Mouse (Mus musculus) embryonic facial prominence, embryonic 14.5 days (tissue): ENCODE measurements around the gene Stag1. TPM values are rescaled to one million over a fixed set of nuclear protein-coding genes. Genes with fewer than 3 reads are reported as not detected.

Source experiments
- ATAC-seq: fragments of 200-750 bp; cut with Nextera tagmentation; 2 replicates; pipeline ENCODE4 v1.8.0; 2017; ENCODE audit warnings: low read depth, moderate number of reproducible peaks, moderate TSS enrichment
- DNase-seq: peaks from one replicate; pipeline ENCODE4 v3.0.0-alpha.2; 2015; ENCODE audit warnings: low spot score
- H3K27ac ChIP-seq: fragments of 300-500 bp; sonication (generic); replicated peaks from 2 replicates; pipeline ENCODE4 v1.5.1; 2014; ENCODE audit warnings: low read depth, mild to moderate bottlenecking, low read length, moderate library complexity
- H3K27me3 ChIP-seq: fragments of 300-500 bp; sonication (generic); replicated peaks from 2 replicates; pipeline ENCODE4 v1.6.1; 2014; ENCODE audit warnings: low read length; ENCODE audit not compliant: control insufficient read depth, insufficient read depth
- H3K36me3 ChIP-seq: fragments of 300-500 bp; sonication (generic); 2 replicates; pipeline ENCODE4 v1.6.1; 2014; ENCODE audit warnings: low read length, mixed read lengths; ENCODE audit not compliant: control insufficient read depth, insufficient read depth
- H3K4me1 ChIP-seq: fragments of 300-500 bp; sonication (generic); 2 replicates; pipeline ENCODE4 v1.6.1; 2014; ENCODE audit warnings: antibody characterized with exemption, low read length; ENCODE audit not compliant: control insufficient read depth, insufficient read depth
- H3K4me2 ChIP-seq: fragments of 300-500 bp; sonication (generic); 2 replicates; pipeline ENCODE4 v1.6.1; 2014; ENCODE audit warnings: low read depth, mild to moderate bottlenecking, low read length, moderate library complexity, mixed read lengths
- H3K4me3 ChIP-seq: fragments of 300-500 bp; sonication (generic); 2 replicates; pipeline ENCODE4 v1.5.1; 2014; ENCODE audit warnings: low read depth, mild to moderate bottlenecking, low read length
- H3K9ac ChIP-seq: fragments of 300-500 bp; sonication (generic); 2 replicates; pipeline ENCODE4 v1.6.1; 2014; ENCODE audit warnings: low read depth, mild to moderate bottlenecking, low read length, moderate library complexity, mixed read lengths
- H3K9me3 ChIP-seq: fragments of 300-500 bp; sonication (generic); 2 replicates; pipeline ENCODE4 v1.6.1; 2016; ENCODE audit warnings: low read length; ENCODE audit not compliant: control insufficient read depth
- WGBS: fragments of 180-500 bp; shearing (Covaris S2); extraction: QIAGEN DNeasy Blood & Tissue Kit; methylation state at CpG from one replicate; pipeline ENCODE4 v1.1.7; 2014; 5-methylcytosine and 5-hydroxymethylcytosine counted together
- polyA plus RNA-seq: library from polyadenylated mRNA; unstranded; fragments of >200 nt; fragmentation: Nextera tagmentation; extraction: Ambion mirVana; gene quantifications from 2 replicates; pipeline ENCODE4 v1.2.1, GENCODE M21; 2014

The Stag1 gene
- polyA plus RNA-seq, 1 experiment from 2014 or later, result 40.9 TPM

DNA sequence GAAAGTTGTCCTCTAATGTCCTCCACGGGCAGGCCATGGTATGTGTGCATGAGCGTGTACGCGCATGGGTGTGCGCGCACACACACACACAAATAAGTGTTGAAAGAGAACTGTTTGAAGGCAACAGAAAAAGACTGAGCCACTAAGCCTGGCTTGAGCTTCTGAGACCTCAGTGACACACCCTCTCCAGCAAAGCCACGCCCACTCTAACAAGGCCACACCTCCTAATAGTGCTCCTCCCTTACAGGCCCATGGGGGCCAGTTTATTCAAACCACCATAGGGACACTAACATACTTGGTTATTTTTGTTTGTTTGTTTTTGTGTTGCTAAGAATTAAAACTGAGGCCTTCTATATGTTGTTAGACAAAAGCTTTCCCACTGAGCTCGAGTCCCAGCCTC is 1.3 kb upstream of the Stag1 start:
- H3K4me2 ChIP-seq, result no peak overlapping the region
- 87% methylated on average over 8 of the region's 8 CpGs for WGBS
- H3K9me3 ChIP-seq, result no peaks in the 10 kb centered on the region
- H3K9ac ChIP-seq, result no peak overlapping the region
- H3K27me3 ChIP-seq, result no peaks in the 10 kb centered on the region
- DNase-seq, result no peak
- H3K27ac ChIP-seq, result no peak overlapping the region
- H3K36me3 ChIP-seq, result no peaks in the 10 kb centered on the region
- ATAC-seq, result no peak
- no peak overlapping the region for H3K4me3 ChIP-seq
- no peaks in the 10 kb centered on the region for H3K4me1 ChIP-seq

DNA sequence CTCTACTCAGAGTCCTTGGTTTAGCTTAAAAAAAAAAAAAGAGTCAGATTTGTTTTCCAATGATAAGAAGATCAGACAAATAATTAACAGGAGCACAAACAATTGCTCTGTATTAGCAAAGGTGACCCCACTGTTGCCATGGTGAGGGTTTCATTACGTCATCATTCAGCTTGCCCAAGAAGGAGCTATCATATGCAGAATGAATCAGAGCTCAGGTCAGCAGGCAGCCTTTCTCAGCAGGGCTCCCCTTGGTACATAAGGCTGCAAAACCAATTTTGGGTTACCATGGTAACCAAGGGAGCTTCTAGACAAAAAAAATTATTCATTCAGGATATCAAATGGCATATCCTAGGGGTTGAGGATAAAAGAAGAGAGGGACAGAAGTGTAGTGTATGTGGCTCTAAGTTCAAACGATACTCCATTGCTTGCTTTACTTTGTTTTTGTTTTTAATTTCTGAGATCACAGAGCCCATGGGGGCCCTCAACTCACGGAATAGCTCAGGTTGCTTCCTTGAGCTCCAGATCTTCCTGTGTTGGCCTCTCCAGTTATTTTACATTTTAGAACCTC is 2.2 kb downstream of the Stag1 start:
- Histone ChIP-seq H3K4me3 (no peak overlapping the region), H3K4me2 (no peak overlapping the region), H3K4me1 (no peaks in the 10 kb centered on the region), H3K9ac (no peak overlapping the region), H3K27ac (no peak overlapping the region), H3K9me3 (no peaks in the 10 kb centered on the region), H3K36me3 (no peaks in the 10 kb centered on the region), H3K27me3 (no peaks in the 10 kb centered on the region)
- 43% methylated on average over 3 of the region's 3 CpGs for WGBS
- DNase-seq, result peak; percentile 4
- ATAC-seq, result 0 out of 2 replicates have a peak, but pooled peaks have one; percentile 62

- DNase-seq, result peak; percentile 31
- no peak overlapping the region for H3K4me3 ChIP-seq
- H3K27me3 ChIP-seq, result no peaks in the 10 kb centered on the region
- no peak for ATAC-seq
- H3K4me1 ChIP-seq, result no peaks in the 10 kb centered on the region; the same call in 1 of the 2 replicates
- H3K36me3 ChIP-seq, result no peaks in the 10 kb centered on the region
- H3K9me3 ChIP-seq, result no peaks in the 10 kb centered on the region
- H3K27ac ChIP-seq, result no peak overlapping the region
- H3K9ac ChIP-seq, result no peak overlapping the region
- WGBS, result 80% methylated on average over 1 of the region's 1 CpGs
- H3K4me2 ChIP-seq, result no peak overlapping the region
Measured at GRCm38 (mm10) chr9:100602130-100602529, 4.5 kb downstream of the Stag1 start.

DNA sequence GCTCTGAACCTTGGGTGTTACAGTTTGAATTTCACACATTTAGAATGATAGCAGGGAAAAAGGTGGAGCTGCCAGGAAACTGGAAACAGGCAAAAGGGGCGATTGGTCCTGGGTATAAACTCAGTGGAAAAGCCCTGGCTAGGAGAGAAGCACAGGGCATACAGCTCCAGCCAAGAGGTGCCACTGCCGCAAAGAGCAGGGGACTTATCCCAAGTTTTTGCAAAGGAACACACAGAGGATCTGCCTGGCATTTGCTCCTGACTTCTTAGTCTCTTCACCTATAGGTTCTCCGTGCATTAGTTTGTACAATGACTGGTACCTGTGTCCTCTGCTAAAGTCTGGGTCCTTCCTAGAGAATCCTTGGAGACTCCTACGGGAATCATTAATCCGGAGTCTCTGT is 5.6 kb downstream of the Stag1 start:
- Histone ChIP-seq H3K9ac (no peak overlapping the region), H3K27ac (no peak overlapping the region), H3K9me3 (no peaks in the 10 kb centered on the region), H3K4me2 (no peak overlapping the region), H3K27me3 (no peaks in the 10 kb centered on the region), H3K36me3 (no peaks in the 10 kb centered on the region), H3K4me1 (no peaks in the 10 kb centered on the region; the same call in 1 of the 2 replicates), H3K4me3 (no peak overlapping the region)
- no peak for ATAC-seq
- no peak for DNase-seq
- 72% methylated on average over 5 of the region's 5 CpGs for WGBS

- no peak for DNase-seq
- H3K9me3 ChIP-seq, result no peaks in the 10 kb centered on the region
- 86% methylated on average over 1 of the region's 1 CpGs for WGBS
- H3K36me3 ChIP-seq, result no peaks in the 10 kb centered on the region
- H3K4me3 ChIP-seq, result no peak overlapping the region
- H3K9ac ChIP-seq, result no peak overlapping the region
- no peaks in the 10 kb centered on the region for H3K27me3 ChIP-seq
- no peak overlapping the region for H3K4me2 ChIP-seq
- H3K4me1 ChIP-seq, result no peaks in the 10 kb centered on the region; the same call in 1 of the 2 replicates
- ATAC-seq, result no peak
- H3K27ac ChIP-seq, result no peak overlapping the region
Measured at GRCm38 (mm10) chr9:100605522-100605921, 7.9 kb downstream of the Stag1 start.

GRCm38 (mm10) chr9:100605985-100606554 is 8.5 kb downstream of the Stag1 start:
- peak; percentile 33; the same call in 1 of the 2 replicates for ATAC-seq

DNA sequence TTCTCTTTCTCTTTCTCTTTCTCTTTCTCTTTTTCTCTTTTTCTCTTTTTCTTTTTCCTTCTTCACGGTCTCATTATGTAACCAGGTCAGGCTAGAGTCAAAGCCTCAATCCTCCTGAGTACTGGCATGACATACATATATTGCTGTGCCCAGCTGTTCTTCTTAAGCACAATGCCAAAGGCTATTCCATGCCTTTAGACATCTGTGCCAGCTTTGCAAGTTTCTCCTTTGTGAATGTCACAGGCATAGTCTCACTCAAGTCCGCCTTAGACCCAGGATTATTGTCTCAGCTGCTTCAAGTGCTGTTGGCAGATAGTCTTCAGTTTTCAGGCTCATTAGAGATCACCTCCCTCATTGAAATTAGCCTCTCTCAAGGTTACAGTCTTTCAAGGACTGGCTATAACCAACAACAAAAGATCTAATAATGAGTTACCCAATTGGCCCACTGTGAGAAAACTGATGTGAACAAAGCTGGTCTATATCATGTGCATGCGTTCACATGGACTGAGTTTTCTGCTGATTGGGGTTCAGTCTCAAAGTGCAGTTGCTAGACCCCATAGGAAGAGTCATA is 16.0 kb downstream of the Stag1 start:
- no peak; the same call in 1 of the 2 replicates for ATAC-seq
- H3K27me3 ChIP-seq, result no peaks in the 10 kb centered on the region
- 77% methylated on average over 3 of the region's 3 CpGs for WGBS
- no peak overlapping the region for H3K27ac ChIP-seq
- no peaks in the 10 kb centered on the region for H3K9me3 ChIP-seq
- no peaks in the 10 kb centered on the region for H3K36me3 ChIP-seq
- no peak overlapping the region for H3K4me2 ChIP-seq
- H3K4me3 ChIP-seq, result no peak overlapping the region
- peak; percentile 55 for DNase-seq
- no peaks in the 10 kb centered on the region for H3K4me1 ChIP-seq
- no peak overlapping the region for H3K9ac ChIP-seq

More at GRCm38 (mm10) chr9:100605985-100606554, 8.5 kb downstream of the Stag1 start:
- WGBS, result 36% methylated on average over 7 of the region's 7 CpGs
- no peaks in the 10 kb centered on the region; the same call in 1 of the 2 replicates for H3K4me1 ChIP-seq
- H3K9ac ChIP-seq, result no peak overlapping the region
- no peaks in the 10 kb centered on the region for H3K9me3 ChIP-seq
- H3K27ac ChIP-seq, result no peak overlapping the region
- no peaks in the 10 kb centered on the region for H3K27me3 ChIP-seq
- no peaks in the 10 kb centered on the region for H3K36me3 ChIP-seq
- no peak overlapping the region; the same call in 1 of the 2 replicates for H3K4me2 ChIP-seq
- H3K4me3 ChIP-seq, result no peak overlapping the region
- DNase-seq, result peak; percentile 71

DNA sequence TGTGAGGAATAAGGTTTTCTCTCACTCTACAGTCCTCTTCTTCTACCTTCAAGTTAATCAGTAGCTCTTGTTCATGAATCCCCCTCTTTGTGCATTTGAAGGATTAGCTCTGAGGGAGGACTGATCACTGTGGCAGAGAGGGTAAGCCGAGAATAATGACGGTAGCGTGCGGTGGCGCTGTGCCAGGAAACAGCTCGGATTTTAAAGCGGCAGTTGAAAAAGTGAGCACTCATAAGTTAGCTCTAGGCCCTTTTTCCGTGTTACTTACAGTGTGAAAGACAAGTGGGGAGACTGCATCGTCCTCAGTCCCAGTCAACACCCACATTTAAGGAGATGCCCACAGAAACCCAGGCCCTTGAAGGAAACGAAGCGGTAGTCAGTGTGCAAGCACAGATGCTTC is 19.3 kb downstream of the Stag1 start:
- no peak overlapping the region for H3K27ac ChIP-seq
- H3K27me3 ChIP-seq, result no peaks in the 10 kb centered on the region
- peak; percentile 81 for DNase-seq
- H3K9ac ChIP-seq, result no peak overlapping the region
- peak; percentile 80 for ATAC-seq
- no peaks in the 10 kb centered on the region; the same call in 1 of the 2 replicates for H3K4me1 ChIP-seq
- no peaks in the 10 kb centered on the region for H3K9me3 ChIP-seq
- H3K4me2 ChIP-seq, result peak overlapping the region; percentile 2; the same call in 1 of the 2 replicates
- no peak overlapping the region for H3K4me3 ChIP-seq
- H3K36me3 ChIP-seq, result no peaks in the 10 kb centered on the region
- WGBS, result 25% methylated on average over 11 of the region's 11 CpGs
